Mouse (Mus musculus): ENCODE data around the gene Tnni3k.

GRCm38 (mm10) chr3:154971626-154972025 is 83.6 kb downstream of the Tnni3k start:
- no peak for TF ChIP-seq CTCF (conservative IDR thresholded peaks at IDR 0.05; ENCODE audit: insufficient read depth, insufficient read length, low read depth, low read length)
- TF ChIP-seq POLR2A (IDR thresholded peaks at IDR 0.05; ENCODE audit: low read depth, low read length), result no peak
